Mouse (Mus musculus) gonadal fat pad, adult 2 months (tissue): ENCODE results near the gene Suclg2. TPM values are rescaled to one million over a fixed set of nuclear protein-coding genes. Genes with fewer than 3 reads are reported as not detected.

ENCODE experiments used
- DNase-seq: peaks from one replicate; pipeline ENCODE4 v3.0.0-alpha.2; 2012; ENCODE audit warnings: low read depth
- polyA plus RNA-seq: library from polyadenylated mRNA; depleted of rRNA; stranded (reverse); fragments of >200 nt; gene quantifications from 2 replicates; pipeline ENCODE4 v1.2.3, GENCODE M21; 2012

Suclg2 gene
- polyA plus RNA-seq, 1 experiment, result 14.0 TPM

DNA sequence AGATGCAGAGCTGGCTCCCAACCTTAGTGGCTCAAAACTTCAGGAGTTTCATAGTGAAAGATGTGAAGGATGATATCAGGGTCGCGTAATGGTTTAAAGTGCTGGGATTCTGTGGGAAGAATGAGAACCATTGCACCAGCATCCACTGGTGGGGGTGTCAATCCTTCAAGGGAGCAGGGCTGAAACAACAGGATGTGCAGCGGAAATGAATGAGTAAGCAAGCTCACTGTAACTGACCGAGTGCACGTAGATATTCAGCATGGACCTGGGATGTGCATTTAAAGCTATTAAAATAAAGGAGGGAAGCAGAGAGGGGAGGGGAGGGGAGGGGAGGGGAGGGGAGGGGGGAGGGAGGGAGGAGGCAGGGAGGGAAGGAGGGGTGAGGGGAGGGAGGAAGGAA, 18.4 kb downstream of the Suclg2 start:
- DNase-seq, result no peak

DNA sequence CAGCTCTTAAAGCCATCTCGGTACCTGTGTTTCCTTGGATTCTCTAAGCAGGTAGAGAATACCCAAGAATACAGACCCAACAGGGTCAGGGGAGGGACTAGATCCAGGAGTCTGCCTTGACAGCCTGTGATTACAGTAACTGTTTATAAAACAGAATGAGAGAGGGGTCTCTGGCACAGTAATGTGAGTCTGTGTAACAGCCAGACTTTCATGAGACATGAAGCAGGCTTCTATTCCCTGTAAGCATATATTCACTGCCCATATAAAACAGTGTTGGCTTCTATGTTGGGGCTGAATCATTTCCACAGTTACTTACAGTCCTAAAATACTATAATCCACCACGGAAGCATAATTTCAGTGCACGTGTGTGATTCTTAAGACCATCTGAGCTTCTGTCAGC, 19.3 kb downstream of the Suclg2 start:
- DNase-seq, result no peak

DNA sequence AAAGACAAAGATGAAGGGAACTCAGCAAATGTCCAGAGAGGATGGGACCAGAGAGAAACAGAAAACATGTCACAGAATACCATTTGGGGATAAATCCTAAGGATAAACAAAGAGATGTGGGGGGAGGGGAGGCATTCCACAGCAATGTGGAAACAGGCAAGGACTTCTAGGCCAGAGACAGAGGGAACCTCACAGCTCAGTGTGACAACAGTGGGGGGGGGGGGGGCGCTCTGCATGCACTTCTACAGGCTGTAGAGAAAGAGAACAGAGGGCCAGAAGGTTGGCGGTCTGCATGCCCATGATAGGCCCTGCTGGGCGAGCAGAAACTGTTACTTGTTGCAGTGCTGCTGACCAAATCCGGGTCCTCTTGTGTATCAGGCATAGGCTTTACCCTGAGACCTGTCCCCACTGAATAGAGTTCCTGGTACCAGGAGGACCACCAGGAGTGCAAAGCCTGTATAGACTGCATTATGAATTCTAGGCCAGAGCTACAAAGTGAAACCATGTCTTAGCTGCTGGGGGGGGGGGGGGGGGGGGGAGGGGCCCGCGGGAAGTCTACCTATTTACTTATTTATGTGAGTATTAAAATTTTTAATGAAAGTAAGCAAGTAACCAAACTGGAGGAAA, 20.0 kb downstream of the Suclg2 start:
- no peak for DNase-seq

DNA sequence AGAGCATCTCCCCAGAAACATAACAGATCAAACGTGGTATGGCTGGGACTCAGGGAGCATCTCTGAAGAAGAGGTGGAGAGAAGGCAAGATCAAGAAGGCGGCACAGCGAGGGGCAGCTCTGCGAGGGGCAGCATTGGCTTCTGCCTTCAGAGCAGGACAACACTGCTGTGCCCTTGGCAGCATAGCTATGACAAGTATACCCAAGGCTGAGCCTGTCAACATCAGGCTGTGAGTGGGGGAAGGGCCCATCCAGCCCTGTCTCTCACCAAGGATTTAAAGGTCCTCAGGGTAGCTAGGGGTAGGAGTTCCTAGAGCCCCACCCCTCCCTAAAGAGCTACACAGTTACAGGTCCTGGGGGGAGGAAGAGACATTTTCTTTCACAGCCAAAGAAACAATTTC, 23.7 kb downstream of the Suclg2 start:
- no peak for DNase-seq

DNA sequence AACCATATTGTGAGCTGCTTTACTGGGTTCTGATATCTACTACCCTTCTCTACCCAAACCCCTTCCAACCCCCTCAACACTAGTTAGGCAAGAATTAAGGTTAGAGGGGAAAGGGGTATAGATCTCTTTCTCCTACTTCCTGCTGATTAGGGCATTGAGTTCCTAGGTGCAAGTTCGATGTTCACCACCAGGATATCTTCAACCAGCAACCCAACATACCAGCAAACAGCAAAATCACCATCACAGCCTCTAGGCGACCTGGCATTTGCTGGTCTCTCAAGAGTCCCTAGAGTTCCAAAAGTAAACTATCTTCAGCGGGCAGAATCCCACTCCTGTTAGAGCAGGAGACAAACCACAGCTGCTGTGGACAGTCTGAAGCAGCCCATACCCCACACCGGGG, 33.4 kb downstream of the Suclg2 start:
- DNase-seq, result no peak

DNA sequence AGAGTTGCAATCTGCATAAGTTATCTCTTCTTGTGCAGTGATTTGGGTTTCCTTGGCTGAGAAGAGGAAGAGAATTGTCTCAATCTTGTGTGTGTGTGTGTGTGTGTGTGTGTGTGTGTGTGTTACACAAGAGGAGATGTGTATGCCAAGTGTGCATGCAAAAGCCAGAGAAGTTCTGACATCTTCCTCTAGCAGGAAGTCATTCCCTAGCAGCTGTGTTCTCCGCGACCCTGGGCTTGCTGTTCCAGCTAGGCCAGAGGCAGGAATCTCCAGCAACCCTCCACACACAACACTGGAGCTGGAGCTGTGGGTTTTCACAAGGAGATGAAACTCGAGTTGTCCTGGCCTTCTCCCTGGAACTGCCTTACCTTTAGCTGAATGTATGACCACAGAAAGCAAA, 38.9 kb downstream of the Suclg2 start:
- DNase-seq, result no peak

DNA sequence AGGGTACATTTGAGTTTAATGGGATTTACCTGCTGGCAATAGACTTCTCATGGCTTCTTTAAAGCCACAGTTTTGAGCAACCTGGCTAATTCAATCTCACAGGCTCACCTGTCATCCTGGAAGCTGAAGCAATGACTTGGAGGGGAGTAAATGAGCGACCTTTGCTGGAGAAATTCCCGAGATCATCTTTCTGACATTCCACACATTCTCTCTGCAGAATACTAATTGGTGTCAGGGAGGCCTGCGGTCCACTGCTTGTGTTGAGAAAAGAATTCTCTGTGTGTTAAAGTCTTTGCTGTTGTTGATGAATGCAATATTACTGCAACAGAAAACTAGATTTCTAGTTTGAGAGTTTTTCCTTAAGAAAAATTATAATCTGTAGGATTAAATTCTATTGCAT, 39.3 kb downstream of the Suclg2 start:
- DNase-seq, result no peak

DNA sequence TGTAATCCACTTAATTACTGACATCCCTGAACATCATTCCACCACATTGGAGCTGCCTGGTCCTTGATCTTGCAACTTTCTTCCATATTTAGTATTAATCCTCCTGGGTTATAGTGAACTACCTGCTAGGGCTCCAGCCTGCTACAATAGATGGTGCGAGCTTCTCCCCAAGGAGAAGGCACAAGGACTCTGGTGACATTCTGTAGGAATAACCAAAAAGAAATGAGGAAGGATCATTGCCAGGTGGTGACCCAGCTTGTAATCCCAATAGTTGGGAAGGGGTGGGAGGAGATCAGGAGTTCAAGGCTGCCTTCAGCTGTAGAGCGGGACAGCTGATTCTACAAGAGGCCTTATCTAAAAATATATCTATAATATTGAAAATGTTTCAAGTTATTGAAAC, 41.6 kb downstream of the Suclg2 start:
- no peak for DNase-seq

DNA sequence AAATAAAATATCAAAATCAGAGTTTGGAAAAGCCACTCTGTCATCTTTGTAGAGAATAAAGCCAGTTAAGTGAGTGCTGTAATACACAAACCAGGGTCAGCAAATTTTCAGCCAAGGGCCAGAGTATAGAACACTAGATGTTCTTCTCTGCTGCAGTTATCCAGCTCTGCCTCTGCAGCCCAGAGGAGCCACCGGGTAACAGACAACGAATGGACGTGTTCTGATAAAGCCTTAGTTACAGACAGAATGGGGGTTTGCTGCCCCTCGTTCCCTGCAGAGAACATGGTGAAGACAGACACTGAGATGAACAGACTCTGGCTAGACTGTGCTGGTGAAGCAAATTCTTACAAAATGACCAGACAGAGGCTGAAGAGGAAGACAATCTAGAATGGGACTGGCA, 42.2 kb downstream of the Suclg2 start:
- DNase-seq, result no peak

DNA sequence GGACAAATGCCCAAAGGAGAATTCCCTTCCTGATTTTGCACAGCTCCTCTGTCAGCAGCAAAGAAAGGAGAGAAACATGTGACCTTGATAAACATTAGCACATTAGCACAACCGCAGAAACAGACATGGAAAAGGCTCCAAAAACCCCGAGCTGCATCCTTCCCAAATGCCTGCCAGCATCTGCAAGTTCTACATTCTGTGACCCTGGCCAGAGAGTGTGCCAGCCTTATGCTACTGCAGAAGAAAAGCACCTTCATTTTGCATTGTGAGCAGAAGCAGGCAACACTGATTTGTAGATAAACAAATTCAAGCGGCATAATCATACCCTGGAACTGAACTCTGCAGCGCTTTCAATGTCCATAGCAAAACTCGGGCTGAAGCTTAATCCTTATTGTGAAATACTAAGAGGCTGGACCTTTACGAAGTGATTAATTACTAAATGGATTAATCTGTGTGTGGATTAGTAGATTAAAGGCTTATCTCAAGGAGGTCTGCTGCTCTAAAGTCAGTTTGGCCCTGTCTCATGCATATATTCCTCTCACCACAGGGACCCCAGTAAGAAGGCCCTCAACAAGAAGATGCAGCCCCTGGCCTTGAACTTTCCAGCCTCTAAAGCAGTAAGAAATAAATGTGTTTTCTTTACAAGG, 43.4 kb downstream of the Suclg2 start:
- no peak for DNase-seq

DNA sequence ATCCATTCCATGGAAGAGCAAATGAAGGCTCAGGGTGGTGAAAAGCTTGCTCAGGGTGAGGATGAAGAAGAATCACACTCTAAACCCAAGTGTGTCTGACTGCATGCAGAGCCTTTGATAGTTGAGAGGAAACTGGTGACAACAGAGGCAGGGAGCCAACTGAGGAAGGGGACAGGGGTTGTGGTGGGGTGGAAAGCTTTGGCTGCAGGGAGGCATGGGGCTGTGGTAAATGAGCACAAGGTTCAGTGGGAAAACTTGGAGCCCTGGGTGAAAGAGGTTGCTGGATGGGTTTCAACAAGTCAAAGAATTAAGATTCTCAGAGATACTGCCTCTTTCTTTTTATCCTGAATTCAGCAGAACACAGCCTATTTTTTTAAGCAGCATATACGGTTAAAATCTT, 43.9 kb downstream of the Suclg2 start:
- no peak for DNase-seq

DNA sequence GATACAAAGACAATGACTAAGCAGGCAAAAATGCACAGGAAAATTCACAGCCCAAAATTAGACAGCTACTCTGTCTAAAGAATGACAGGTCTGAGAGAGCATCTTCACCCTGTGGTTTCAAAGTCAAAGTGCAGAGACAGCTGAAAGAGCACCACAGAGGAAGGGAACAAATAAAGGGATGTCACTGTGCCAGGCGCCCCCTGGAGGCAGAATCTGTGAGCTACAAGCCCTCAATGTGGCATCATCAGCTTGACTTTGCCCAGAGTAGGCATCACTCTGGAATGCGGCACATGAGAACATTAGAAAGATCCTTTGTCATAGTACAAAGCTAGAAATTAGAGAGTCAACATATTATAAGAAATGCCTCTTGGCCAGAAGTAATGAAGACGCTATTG, 49.3 kb downstream of the Suclg2 start:
- DNase-seq, result no peak

DNA sequence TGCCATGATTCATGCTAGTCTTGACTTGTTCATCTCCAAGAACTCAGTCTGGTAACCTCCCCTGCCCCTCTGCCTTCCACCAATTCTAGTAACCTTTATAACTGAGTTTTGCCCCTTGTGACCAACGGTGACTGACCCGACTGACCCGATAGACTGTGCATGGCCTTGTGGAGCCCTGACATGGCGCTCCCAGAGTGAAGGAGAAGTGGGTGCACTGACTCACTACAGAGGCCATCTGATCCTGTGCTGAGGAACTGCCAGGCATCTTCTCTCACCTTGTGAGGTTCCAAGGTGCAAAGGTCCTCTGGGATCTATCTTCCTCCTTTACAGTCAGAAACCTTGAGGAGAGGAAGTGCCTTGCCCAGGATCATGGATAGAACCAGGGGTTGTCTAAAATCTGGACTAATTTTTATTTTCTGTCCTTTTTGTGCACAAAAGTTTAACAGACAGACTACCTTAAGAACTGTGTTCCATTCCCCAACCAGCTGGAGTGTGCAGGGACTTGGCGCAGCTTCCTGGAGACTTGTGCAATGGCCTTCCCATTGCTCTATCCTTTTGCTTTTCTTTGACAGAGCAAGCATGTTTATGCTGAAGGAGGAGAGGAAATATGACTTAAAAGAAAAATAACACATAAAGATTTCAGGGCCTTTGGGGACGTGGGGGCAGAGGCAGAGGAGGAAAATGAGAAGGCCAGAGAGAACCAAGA, 49.8 kb downstream of the Suclg2 start:
- DNase-seq, result no peak

DNA sequence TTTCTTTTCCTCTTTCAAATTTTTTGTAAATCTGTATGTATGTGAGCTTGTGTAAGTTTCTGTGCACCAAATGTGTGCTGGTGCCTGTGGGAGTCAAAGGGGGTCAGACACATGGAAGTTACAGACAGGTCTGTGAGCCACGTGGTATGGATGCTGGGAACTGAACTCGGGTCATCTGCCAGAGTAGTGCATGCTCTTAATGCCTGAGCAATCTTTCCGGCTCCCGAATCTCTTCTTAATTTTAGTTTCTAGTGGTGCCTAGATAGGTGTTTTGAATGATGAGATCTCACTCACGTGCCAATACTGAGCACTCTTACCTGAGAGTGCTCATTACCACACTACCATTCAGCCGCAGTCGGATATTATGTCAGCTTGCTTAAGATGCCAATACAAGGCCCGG, 60.9 kb downstream of the Suclg2 start:
- DNase-seq, result no peak

DNA sequence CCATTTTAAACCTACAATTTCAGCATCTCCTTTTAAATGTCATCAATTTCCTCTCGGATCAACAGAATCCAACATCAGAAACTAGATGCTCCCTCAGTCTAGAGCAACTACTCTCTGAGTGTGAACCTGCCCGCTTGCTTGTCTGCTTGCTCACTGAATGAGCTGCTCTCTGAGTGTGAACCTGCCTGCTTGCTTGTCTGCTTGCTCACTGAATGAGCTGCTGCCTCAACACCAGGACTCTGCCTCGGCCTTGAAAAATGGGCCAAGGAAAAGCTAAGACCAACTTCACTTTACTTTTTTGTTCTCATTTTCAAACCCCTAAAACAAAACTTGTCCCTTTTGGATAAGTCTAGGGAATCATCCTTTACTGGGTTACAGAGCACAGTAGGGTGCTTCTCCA, 64.9 kb downstream of the Suclg2 start:
- no peak for DNase-seq

DNA sequence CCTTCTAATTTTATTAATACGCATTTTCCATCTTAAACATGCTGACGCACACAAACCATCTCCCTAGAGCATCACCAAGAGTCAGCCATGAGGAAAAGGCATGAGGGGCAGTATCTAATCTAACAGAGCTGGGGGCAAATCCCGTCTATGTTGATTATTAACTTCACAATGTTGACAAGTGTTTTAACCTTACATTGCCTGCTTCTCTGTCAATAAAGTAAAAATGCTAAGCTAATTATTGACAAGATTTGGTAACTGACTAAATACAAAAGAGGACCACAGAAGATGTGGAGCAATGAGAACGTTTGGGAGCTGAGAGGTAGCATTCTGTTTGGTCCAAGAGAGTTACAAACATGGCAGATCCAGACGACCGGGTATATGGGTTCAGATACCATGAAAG, 65.8 kb downstream of the Suclg2 start:
- DNase-seq, result no peak

DNA sequence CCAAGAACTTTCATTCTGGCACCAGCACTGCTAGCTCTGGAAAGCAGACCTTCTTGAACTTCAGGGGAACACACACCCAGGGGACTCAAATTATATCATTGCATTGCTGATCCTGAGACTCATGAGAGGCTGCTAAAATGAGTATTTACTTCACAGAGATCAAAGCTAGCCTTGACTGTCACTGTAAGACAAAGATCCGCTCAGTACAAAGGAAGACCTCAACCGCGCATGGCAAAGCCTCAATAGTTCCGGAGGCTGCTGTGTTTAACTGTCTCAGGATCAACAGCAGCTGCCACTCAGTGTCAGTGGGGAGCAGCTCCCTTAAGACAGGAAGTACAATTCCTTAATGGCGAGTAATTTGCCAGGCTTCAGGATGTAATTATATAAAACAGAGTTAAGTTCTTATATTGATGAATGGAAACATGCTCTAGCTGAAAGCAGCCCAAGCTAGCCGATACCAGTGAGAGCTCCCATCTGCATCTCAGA, 67.2 kb downstream of the Suclg2 start:
- no peak for DNase-seq

DNA sequence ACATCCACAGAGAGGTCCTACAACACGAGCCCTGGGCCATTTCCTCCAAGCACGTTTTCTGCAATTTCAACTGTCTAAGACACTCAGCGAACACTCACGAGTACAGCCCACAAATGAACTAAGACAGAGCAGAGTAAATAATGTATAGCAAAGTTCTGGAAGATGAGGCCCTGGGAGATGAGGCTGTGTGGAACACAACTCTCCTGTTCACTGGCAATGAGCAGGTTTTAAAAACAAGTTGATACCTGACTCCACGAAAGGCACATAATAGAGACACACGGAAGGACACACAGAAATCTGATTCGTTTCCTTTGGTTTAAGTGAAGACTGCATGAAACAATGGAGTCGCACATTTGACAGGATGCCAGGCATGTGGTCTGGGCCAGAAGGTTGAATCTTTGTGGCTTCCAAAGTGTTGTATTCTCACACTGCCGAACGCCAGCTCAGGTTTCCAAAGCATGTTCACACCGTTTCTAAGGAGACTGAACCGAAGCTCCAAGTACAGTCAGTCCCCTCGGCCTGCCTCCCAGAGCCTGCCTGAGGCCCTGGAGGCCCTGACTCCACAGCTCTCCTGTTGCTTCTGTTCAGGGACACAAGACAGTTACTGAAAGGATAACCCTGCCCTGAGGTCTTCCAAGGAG, 68.4 kb downstream of the Suclg2 start:
- DNase-seq, result no peak

DNA sequence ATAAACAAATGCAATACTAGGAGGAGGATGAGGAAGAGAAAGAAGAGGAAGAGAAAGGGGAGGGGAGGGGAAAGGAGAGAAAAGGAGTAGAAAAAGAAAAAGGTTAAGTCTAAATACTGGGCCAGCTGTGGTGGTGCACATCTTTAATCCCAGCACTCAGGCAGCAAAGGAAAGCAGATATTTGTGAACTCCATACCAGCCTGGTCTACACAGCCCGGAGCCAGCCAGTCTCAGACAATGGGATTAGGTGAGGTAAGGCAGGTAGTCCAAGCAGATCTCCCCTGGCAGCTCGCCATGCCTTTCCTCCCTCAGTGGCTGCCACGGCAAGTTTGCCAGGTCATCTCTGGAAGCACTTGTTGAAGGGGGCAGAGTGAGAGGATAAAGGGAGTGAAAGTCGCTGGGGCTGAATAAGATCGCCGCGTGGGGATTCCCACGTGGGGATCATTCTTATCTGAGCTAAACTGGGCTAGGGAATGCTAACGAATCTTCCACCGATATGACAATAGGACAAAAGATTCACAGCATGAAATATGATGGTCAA, 69.4 kb downstream of the Suclg2 start:
- DNase-seq, result no peak

DNA sequence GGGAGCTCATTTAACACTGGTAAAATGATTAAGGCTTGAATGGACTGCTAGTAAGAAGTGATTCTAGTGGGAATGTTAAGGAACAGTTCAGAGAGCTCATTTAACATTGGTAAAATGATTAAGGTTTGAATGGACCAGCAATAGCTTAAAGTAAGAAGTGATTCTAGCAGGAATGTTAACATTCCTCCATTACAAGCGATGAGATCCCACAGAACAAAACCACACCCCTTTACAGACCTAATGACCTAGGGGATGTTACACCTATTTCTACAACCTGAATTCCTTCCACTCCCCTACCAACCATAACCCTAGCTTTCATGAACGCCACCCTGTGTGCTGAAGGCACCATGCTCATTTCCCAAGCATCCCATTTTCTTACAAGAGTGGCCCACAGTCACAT, 81.2 kb downstream of the Suclg2 start:
- DNase-seq, result no peak

DNA sequence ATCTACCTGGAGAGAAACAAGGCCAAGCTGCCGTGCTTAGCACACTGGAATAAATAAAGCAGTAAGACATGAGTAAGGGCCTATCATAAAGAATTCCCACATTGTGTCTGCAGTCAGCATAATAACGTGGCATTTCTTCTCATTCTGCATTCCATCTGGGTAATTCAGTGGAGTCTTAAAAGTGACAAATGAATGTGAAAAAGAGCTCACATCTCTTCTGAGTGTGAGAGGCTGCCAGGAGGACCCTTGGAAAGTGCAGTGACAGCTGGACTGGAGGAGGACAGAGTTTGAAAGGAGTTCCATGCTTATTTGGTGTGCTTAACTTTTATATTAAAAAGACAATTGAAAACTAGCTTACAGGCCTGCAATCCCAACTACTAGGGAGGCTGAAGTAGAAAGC, 83.2 kb downstream of the Suclg2 start:
- DNase-seq, result no peak

DNA sequence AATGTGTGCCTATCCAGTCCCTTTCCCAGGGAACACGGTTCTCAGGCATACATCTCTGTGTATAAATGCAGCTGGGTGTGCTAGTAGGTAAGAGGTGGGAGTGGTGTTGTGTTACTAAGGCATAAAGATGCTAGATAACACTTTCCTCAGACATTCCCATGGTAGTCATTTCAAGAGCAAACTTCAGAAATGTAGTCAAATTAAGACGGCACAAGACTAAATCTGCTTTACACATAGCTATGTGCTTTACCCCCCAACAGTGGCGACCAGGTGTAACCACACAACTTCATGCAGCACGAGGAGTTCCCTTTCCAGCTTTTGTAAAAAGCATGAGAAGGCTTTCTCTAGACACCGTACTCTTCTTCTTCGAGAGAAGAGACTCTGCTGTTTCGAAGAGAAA, 89.5 kb downstream of the Suclg2 start:
- DNase-seq, result no peak

DNA sequence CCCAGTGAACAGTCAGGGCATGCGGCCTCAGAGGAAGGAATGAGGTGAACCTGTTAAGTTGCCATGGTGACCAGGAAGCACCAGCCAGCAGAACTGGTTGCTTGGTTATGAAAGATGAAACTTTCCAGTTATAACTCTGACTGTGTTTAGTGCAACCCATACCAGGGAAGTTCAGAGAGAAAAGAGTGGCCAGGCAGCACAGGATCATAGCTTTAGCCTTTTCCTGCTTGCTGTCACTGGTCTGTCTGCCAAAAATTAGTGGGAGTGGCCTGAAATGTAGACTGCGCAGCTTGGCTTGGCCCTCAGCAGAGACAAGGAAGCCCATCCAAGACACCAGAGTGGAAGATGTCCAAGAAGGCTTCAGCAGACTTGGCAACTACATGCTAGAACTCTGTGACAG, 96.8 kb downstream of the Suclg2 start:
- DNase-seq, result no peak
